Mouse (Mus musculus) olfactory bulb, adult 2 months (tissue): ENCODE results near the gene Pax5.

Experiments
- CTCF ChIP-seq: fragments of 200-500 bp; IDR thresholded peaks from 2 replicates; pipeline ENCODE4 v1.5.1; 2012; ENCODE audit warnings: low read depth, mild to moderate bottlenecking, low read length, moderate library complexity; ENCODE audit not compliant: insufficient read depth
- POLR2A ChIP-seq: fragments of 200-500 bp; IDR thresholded peaks from 2 replicates; pipeline ENCODE4 v1.6.1; 2012; ENCODE audit warnings: mild to moderate bottlenecking, low read depth, low read length, moderate library complexity; ENCODE audit not compliant: insufficient read depth

GRCm38 (mm10) chr4:44525336-44525735 lies 185.0 kb downstream of the Pax5 start:
- TF ChIP-seq CTCF, result no peak
- TF ChIP-seq POLR2A, result no peak
